Mouse (Mus musculus) heart, postnatal 4 days (tissue): ENCODE data around the gene Plk1. TPM values are rescaled to one million over a fixed set of nuclear protein-coding genes. Genes with fewer than 3 reads are reported as not detected.

Experiments used
- DNase-seq: peaks from one replicate; pipeline ENCODE4 v3.0.0; 2021
- total RNA-seq, 2 experiments: library from RNA; stranded (reverse); gene quantifications; 2 replicates each; pipeline ENCODE4 v1.2.3; 2021

The Plk1 gene
- 10 to 100 TPM; 36.0 to 42.6 TPM for total RNA-seq

DNA sequence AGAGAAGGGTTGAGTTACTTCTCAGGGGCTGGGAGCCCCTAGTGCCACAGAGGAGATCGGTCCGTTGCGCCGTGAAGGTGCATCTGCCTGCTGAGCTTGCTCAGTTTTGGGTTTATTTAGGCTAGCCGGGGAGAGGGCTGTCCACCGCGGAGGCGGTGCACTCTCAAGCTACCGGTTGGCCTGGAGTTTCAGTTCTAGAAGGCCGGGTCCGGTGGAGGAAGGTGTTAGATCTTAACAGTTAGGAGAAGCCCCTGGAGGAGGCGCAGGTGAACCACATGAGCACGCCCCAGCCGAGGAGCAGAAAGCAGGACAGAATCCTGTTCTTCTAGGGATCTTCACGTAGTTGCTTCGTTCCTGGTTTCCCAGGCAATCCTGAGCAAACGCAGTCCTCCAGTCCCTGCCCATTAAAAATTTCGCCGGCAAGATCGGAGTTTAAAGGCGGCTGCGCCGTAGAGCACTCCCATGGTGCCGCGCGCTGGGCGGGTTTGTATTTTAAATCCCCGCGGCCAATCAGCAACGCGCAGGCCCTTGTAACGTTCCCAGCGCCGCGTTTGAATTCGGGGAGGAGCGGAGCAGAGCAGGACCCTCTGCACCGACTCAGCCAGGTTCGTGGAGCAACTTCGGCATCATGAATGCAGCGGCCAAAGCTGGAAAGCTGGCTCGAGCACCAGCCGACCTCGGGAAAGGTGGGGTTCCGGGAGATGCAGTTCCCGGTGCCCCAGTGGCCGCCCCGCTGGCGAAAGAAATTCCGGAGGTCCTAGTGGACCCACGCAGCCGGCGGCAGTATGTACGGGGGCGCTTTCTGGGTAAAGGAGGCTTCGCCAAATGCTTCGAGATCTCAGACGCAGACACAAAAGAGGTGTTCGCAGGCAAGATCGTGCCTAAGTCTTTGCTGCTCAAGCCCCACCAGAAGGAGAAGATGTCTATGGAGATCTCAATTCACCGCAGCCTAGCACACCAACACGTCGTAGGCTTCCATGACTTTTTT, at the start of gene Plk1:
Gene Plk1 (plus strand): TSS at position 525 of the 988 bp plus-strand sequence.
- peak; percentile 85 for DNase-seq

DNA sequence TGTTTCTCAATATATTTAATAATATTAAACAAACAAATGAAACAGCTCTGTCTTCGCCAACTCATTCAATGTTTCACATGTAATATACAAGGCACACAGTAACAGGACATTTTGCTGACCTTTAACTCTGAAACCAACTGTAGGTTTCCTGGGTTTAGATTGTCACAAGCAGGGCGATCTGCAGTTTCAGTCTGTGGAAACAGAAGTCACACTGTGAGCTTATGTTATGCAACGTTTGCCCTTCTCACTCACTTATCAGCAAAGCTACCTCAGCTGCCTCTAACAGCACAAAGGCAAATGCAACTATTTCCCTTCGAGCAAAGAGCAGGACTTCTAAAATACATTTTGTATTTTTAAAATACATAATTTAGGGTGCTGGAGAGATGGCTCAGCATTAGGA, 35.7 kb upstream of the Plk1 start:
- no peak for DNase-seq

DNA sequence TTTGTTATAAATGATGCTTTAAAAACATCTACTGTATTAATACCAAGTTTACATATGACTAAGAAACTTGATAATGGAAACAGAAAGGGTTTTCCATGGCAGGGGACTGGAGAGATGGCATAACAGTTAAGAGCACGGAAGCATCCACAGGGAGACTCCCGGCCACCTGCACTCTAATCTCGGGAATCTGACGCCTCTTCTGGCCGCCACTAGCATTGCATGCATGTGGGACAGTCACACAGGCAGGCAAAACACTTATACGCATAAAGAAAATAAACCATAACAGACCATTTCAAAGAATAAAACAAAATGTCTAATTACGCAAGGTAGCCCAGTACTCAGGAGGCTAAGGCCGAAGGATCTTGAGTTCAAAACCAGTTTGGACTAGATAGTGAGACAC, 33.6 kb upstream of the Plk1 start:
- no peak for DNase-seq

DNA sequence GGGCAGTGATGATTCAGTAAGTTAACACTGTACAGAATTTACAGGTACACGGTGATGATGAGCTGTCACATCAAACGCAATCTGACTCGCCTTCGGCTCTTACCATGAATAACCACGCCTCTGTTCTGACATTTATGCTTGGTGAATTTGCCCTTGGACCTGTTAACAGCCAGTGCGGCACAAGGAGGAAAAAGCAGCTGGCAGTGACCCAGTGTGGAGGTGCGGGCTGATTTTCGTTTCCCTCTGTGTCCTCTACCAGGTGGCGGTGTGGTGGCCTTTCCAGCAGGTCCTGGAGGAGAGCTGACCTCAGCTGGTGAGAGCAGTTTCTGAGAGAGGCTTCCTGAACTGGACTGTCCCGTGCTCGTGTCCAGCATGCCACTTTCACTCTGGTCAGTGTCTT, 32.3 kb upstream of the Plk1 start:
- no peak for DNase-seq

DNA sequence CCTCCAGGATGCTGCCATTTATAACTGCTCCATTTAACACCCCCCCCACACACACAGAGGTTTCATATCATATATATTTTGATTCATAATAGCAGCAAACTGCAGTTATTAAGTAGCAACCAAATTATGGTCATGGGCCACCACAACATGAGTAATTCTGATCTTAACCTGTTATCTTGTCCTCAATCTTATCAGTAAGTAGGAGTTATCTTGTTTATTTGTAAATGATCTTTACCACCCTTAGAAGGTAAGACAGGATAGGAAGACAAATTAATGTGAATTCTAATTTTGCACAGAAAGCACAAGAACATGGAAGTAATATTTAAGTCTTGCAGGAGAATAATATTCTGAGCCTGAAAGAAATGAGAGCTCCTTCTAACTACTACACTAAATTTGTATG, 27.4 kb upstream of the Plk1 start:
- DNase-seq = no peak

DNA sequence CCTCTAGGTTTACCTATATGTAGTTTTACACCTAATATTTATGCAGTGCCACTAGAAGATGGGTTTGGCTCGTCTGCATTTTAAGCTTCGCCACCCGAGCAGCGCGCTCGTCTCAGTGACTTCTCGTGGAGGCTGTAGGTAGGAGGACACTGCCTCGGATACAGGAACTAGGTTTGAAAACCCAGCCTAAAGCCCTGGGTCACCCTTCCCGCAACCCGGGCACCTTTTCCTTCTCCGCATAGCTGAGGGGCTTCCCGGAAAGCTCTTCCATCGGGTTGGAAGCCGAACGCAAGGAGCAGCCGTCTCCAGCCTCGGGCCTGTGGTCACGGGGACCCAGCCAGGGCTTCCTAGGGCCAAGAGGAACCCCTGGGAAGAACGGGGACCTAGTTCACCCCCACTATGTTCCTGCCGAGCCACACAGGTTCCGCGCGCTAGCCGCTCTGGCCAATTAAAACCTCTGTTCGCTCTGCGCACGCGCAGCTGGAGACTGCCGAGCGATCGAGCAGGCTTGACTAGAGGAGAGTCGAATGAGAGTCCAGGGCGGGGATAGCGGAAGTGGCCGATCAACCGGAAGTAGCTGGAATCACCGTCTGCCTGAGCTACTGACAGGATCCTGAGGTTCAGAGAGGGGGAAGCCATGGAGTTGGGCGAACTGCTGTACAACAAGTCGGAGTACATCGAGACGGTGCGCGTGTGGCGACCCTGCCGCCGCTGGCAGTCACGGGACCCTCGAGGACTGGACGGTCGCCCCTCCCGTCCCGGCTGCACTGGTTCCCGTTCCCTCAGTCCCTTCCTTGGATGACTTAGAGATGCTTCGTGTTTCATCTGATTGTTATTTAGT, 26.5 kb upstream of the Plk1 start, which contains the start of the genes Palb2 and Dctn5:
Gene Palb2 (minus strand): TSS at position 489 of the 841 bp plus-strand sequence.
Gene Dctn5 (plus strand): TSS at position 545 of the 841 bp plus-strand sequence.
- peak; percentile 99 for DNase-seq

DNA sequence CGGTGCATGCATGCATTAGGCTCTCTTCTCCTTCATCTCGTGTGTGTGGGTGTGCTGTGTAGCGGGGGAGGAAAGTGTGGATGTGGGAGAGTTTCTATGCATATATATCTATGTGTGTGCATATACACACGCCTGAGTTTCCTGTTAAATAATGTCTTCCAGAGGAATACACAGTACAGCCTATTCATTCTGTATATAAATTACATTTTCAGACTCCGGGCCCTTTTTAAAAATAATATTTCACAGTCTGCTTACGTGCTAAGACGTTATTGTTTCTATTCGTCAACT, 26.0 kb upstream of the Plk1 start:
- no peak for DNase-seq

DNA sequence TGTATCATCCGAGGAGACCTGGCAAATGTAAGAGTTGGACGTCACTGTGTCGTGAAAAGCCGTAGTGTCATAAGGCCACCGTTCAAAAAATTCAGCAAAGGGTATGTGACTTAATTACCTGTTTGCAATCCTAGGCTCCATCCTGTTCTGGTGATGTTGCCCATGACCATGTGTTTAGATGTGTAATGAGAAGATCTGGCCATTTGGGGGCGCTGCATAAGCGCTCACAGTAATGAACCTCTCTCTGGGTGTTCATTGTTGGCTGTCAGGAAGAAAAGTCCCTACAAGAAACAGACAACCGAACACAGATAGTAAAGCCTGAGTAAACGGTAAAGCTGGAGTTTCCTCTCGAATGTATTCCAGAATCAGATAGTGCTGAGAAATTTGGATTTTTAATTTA, 24.2 kb upstream of the Plk1 start:
- DNase-seq = peak; percentile 16

DNA sequence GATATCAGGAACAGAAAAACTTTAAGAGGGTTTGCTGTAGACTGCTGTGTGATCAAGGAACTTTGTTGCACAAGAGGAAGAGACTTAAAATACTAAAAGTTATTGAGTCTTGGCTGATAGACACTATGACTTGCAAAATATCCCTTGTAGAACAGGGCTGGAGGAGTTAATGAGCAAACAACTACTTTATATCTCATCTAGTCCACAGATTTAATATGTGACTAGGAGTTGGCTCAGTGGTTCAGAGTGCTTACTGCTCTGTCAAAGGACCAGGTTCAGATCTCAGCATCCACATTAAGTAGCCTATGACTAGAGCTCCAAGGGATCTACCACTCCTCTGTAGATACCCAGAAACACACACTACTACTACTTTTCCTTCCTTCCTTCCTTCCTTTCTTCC, 22.2 kb upstream of the Plk1 start:
- DNase-seq = no peak

DNA sequence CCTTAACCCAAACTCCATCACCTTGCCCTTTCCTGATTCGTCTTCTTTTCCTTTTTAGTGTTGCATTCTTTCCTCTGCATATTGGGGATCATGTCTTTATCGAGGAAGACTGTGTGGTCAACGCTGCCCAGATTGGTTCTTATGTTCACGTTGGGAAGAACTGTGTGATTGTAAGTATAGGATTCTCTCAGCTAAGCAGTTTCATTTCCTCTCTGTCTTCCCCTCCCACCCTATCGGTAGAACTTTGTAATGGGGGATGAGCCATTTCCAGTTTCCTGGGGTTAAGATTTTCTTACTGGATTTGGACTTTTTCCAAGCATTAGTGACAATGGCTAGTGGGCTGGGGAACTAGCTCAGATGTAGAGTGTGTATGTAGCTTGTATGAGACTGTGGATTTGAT, 21.0 kb upstream of the Plk1 start:
- DNase-seq = no peak

DNA sequence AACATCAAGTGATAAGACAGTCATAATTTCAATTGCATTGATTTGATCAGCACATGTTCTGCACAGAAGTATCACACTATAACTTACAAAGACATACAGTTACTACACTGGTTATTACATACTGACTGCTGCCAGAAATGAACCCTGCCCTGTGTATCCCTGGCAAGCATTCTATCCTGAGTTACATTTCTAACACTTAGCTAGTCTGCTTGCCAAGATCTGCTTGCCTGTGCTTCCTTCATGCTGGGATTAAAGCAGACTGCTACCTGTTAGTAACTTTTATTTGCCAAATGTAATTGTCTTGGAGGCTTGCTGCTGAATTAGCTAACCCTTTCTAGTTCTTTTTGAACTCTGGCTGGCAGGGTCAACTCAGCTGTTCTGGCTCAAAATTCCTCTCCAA, 18.2 kb upstream of the Plk1 start:
- no peak for DNase-seq

DNA sequence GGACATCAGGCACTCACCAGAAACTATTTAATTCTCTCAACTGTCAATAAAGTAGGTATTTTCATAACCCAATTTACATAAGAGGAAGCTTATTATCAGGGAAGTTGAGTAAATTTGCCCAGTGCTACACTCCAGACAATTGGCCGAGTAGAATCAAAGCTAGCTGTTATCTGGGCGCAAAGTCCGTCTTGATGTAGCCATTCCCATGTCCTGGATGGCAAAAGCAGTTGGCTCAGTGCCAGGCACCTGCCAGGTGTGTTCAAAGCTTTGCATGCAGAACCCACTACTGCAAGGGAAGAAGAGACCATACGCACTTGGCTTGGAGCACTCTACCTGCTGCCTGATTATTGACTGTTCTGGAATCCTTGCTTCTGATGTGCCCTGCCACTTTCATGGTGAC, 6.8 kb upstream of the Plk1 start:
- DNase-seq = no peak

DNA sequence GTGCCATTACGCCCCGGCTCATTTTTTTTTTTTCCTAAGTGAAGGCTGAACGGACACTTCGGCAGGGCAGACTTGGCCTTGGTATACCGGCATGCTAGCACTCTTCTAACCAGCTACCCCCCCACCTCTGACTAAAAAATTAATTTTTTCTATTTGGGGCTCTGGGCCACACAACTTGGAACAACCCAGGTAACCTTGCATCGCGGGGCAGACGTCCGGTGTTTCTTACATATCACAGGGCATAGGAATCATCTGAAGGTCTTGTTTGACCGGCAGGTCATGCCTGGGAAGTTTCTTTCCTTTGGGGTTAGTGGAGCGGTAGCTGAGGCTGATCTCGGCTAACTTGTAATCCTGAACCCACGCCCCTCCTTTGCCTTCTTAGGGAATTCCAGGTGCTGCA, 751 bp upstream of the Plk1 start:
- no peak for DNase-seq

DNA sequence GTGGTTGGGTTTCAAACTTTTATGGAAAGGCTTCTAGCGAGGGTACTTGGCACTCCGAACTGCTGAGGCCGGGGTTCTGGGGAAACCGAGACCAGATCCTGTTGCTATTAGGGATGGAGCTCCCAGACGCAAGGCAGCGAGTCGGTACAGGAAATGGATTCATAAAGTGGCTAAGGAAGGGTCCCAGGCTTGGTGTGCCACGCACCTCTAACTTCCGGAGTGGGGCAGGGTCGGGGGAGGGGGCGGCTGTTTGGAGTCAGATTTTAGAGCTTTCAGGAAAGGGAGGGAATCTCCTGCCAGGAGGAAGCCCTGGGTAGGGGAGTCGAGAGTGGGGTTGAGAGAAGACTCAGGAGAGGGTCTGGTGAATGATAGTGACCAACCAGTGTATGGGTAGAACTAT, 798 bp downstream of the Plk1 start:
- no peak for DNase-seq

DNA sequence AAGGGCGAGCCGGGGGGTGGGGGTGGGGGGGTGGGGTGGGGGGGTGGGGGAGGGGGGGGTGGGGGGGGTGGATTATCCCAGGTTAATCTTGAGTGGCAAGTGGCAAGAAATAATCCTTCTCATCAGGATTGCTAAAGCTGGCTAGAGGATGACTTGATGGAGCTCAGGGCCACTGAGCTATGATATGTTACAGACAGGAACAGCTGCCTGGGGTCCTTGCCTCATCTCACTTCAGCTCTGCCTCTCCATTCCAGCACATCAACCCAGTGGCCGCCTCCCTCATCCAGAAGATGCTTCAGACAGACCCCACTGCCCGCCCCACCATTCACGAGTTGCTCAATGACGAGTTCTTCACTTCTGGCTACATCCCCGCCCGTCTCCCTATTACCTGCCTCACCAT, 4.5 kb downstream of the Plk1 start:
- no peak for DNase-seq

DNA sequence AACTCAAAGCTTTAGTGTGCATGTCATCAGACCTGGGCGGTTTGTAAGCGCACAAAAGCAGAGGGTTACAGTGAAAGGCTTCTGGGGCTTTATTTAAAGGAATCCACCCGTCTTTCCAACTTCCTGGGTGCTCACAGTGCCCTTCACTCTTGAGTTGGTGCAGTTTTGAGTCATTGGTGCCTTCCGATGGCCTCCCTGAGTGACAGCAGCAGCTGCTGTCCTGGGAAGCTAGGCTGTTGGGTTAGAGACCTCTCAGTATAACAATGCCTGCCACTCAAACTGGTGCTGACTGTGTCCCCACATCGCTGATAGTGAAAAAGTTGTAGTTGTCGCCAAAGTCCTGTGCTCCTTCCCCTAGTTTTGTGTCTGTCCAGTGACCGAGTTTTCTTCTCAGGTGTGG, 8.0 kb downstream of the Plk1 start:
- no peak for DNase-seq

DNA sequence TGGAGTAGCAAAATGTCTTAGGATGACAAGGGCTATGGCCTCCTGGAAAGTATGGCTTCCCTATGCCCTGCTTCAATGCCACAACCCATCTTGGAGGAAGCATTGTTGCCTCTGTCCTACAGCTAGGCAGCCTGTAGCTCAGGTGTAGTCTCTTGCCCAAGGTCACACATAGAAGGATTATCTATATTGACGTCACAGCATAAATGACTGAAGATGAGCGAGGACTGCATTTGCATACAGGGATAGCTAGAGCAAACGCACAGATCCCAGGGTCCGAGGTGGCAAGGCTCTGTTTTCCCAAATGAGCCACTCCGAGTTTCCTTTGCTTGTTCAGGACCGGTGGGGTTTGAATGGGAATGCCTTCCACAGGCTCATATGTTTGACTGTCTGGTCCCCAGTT, 11.5 kb downstream of the Plk1 start:
- no peak for DNase-seq

DNA sequence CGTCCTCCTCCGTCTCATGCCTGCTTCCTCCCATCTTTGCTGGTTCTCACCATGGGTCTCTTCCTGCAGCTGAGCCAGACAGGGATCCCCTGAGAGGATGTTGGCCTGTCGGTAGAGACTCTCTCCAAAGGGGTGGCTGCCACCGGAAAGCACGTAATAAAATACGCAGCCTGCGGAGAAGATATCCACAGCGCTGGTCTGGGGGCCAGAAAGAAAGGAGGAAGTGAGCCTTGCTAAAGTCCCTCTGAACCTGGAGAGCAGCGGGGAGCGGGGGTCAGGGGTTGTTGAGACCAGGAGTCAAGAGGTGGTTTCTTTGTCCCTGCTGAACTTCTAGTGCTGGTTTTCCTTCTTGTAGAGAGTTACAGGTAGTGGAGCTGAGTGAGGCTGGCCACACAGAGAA, 12.4 kb downstream of the Plk1 start:
- DNase-seq = no peak

DNA sequence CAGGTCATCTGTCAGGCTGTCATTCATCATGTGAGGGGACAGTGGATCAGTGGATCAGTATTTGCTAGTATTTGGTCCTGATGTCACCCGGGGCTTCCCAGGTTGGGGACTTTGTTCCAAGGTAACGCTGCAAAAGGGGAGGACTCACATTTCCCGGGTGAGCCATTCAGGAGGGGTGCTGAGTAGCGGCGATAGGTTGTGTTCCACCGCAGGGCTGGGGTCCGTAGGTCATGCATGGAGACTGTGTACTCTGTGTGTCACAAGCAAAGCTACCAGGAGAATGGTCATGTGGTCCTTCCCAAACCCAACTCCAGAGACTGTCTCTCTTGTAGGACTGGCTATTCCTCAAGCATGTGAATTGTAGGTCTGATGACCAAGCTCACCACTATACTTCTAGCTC, 21.5 kb downstream of the Plk1 start:
- DNase-seq = no peak

DNA sequence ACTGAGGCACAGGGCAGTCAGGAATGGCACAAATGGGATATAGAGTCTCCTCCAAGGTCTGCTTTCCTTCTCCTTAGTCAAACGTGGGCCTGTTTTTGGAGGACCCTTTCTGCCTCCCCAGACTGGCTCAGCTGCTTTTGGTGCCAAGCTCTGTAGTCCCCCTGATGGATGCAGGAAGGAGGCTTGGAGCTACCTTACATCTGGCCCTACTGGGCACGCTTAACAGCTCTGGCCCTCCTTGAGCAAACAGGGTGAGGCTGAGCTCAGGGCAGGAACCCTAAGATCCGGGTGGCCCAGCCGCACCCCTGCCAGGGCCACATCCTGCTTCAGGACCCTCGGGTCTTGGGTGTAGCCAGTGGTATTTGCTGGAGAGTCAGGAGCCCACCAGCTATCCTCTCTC, 25.3 kb downstream of the Plk1 start:
- no peak for DNase-seq

DNA sequence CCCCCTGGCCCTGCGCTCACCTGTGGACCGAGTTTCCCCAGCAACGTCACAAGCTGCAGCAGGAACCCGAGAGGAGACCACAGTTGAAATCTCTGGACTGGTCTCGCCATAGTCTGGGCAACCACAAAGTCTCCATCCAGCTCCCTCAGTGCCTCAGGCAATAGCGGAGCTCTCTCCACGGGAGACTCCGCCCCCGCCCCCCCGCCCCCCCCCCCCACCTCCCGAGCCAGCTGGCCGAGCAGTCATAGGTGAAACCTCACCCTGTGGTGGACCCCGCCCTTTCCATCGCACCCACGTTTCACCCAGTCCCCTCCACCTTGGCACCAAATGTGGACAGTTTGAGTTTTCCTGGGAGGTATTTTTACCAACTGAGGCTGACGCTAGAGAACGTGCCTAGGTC, 26.8 kb downstream of the Plk1 start, which contains the start of gene Ern2:
Gene Ern2 (minus strand): TSS at position 165 of the 400 bp plus-strand sequence.
- DNase-seq = no peak

DNA sequence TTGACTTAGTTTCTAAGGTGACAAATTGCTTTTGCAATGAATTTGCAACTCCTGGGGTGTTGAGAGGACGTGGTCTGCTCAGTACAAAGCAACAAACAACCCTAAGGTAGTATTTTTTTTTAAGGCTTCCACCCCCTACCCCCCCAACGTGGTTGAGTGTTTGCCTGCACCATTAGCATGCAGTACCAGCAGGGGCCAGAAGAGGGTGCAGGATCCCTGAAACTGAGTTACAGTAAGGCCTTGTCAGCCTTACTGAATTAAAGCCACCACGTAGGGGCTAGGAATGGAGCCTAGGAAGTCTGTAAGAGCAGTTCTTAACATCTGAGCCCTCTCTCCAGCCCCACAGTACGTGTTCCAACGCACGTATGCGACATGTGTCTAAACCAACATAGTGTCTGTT, 30.2 kb downstream of the Plk1 start:
- peak; percentile 59 for DNase-seq

DNA sequence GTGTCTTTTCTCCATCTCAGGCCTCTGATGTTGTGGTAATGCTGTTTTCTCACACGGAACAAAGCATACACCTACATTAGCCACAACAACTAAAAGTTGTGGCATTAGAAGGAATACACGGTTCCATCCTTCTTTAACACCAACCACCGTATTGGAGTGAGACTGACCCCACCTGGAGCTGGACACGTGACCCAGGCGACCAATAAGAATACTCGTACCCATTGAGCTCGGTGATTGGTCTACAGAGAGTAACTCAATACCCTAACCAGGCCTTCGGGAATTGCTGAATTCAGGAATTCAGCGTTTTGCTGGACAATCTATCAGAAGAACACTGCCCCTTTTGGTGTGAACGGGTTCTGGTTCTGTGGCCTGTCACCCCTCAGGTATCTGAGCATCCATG, 31.9 kb downstream of the Plk1 start:
- no peak for DNase-seq

DNA sequence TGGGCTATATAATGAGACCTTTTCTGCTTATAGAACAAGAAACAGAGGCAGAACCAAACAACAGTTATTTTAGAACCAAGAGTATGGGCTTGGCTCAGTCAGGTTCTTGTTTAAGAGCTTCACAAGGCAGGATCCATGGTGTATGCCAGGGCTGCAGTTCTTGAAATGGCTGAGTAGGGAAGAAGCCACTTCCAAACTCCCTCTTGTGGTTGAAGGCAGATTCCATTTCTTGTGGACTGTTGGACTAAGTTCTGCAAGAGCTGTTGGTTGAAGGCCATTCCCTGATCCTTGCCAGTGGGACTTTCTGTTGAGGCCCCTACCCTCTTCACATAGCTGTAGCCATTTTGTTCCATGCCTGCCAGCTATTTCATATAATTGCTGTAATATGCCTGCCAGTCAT, 34.7 kb downstream of the Plk1 start:
- DNase-seq = no peak
